Mouse (Mus musculus) spleen, postnatal 36 days (tissue): ENCODE measurements around the gene Lrp1.
A peak's percentile ranks its signal among the peaks of the same experiment; 100 is the strongest.

Source experiments
- DNase-seq, 2 experiments: peaks; one replicate each; pipeline ENCODE4 v3.0.0; 2022; ENCODE audit warnings: low spot score in 2 of 2, mixed read lengths in 1 of 2

Gene Lrp1

DNA sequence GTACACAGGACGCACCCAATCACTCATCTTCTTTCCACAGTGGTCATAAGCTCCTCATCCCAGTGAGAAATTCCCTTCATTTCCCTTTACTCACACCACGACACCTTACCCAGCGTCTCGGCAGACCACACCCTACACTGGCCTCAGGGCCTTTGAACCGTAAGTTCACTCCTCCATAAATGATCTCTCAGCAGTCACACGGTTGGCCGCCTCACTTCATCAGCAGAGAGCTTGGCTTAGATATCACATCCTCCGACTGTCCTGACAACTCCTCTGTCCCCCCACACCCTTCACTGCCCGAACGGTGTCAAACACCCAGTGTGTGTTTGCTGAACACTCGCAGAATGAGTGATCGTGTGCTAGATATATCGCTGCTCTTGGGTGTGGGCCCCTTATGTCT lies 28.1 kb downstream of the Lrp1 start:
- no peak for DNase-seq

DNA sequence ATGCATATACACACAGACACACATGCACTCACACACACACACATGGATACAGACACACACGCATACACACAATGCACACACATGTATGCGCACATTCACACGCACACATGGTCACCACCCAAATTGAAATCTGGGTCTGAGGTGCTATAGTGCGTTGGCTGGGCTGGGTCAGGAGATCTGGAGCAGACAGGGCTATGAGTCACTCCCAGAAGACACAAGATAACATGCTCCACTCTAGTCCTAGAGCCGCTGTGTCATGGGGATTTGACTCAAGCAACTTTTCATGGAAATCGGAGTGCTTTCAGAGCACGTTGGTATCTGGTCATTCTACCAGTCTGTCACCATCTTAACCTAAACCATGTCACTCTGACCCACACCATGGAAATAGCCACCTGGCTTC lies 28.5 kb downstream of the Lrp1 start:
- DNase-seq, result no peak

DNA sequence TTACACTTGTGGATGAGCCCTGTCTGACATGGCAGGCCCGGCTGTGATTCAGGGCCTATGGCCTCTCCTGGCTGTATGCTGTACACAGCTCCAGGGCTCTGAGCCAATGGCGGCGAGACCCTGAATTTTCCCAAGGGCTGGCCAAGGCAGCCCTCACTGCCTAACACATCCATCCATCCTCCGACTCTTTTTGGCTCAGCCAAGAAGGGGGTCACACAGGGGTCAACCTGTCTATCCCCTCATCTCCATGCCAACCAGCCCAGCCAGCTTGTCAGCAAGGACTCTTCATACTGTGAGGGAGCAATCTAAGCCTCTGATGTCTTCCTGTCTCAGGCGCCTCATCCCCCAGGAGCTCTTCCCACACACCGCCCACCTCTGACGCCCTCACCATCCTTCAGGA lies 29.4 kb downstream of the Lrp1 start:
- DNase-seq, result no peak

DNA sequence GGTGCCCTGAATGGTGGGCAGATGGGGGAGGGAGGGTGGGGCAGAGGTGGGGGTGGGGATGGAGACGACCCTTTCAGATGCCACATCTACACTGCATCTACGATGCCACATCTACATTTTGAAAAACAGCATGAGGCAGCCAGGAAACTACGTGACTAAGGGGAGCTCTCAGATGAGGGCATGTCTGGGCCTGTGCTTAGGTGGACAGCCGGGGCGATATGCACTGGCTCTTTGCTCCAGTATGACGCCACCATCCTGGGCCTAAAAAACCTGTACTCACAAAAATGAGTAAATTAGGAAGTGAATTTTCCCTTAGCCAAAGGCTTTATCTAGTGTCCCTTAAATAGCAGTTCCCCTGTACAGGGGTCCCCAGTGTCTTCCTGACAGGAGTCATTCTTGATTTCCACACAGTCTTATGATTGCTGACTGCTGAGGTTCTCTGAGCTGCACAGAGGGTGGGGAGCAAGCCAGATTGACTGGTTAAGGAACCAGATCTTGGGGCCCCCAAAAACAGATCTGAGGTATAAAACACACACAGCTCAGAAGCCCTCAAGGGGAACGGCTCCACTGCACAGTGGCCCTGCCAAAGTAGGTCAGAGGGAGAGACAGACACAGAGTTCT lies 30.0 kb downstream of the Lrp1 start:
- no peak for DNase-seq

DNA sequence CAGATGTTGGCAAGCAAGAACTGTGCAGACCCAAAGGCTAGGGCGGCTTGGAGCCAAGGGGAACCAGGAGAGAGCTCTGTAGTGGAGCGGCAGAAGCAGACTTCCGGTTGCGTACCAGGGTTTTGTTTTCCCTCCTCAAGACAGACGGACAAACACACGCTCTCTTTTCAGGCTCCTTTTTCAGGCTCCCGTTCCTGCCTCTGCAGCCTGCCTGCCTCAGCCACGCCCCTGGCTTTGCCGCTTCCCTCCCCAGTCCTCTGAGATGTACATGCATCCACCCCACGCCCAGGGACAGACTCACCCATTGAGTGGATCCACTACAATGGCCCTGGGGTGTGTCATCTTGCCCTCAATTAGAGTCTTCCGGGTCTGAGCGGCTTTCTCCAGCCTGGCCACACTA lies 30.7 kb downstream of the Lrp1 start:
- no peak for DNase-seq

DNA sequence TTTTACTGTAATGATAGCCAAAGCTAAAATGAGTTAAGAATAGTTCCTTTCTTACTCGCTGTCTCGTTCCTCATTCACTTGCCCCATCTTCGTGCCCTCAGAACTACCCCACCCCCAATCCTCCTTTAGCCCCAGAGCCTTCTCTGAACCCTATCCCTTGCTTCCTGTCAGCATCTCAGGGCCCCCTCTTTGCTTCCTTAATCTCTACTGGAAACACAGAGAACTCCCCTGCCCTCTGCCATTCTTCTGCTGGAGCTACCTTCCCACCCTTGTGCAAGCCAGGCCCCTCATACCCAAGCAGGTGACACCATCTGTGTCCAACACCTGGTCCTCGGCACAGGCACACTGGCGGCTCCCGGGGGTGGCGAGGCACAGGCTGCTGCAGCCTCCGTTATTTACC lies 33.2 kb downstream of the Lrp1 start:
- DNase-seq, result no peak

DNA sequence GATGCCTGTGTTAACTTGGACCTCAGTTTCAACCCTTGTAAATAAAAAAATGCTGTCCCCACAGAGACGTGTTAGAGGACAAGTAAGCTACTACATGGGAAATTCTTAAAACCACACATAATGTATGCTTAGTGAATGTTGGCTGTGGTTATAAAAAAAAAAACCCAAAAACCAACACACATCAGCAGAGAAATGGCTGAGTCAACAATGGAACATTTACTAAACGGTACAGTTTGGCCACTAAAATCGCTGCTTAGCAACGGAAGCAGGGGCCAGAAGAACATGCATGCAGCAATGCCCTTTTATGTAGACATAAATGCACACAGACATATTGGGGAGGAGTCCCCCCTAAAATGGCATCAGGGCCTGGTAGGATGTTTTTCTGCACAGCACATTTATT lies 34.7 kb downstream of the Lrp1 start:
- no peak for DNase-seq

DNA sequence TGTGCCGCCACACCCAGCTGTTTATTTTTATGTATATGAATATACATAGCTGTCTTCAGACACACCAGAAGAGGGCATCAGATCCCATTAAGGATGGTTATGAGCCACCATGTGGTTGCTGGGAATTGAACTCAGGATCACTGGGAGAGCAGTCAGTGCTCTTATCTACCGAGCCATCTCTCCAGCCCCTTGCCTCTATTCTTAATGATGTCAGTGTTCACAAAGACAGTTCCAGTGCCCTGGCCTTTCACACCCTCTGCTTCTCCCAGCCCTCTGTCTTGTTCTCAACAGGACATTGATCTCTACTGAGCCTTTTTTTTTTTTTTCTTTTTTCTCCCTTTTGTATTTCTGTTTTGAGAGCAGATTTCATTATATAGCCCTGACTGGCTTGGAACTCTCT lies 35.4 kb downstream of the Lrp1 start:
- DNase-seq, result no peak

DNA sequence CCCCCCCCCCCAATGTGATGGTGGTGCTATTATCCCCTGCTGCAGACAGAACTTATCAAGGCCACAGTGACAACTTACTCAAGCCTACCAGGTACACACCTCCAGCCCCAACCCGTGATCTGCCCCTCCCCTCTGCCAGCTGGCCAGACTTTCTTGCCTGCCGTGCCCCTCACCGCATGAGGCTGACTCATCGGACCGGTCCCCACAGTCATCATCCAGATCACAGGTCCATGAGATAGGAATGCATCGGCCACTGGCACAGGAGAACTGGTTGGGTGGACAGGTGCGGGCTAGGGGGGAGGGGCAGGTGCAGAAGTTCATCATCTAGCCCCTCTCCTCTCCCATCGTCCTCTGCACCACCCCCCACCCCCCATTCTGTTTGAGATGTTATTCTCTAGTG lies 37.3 kb downstream of the Lrp1 start:
- no peak for DNase-seq

DNA sequence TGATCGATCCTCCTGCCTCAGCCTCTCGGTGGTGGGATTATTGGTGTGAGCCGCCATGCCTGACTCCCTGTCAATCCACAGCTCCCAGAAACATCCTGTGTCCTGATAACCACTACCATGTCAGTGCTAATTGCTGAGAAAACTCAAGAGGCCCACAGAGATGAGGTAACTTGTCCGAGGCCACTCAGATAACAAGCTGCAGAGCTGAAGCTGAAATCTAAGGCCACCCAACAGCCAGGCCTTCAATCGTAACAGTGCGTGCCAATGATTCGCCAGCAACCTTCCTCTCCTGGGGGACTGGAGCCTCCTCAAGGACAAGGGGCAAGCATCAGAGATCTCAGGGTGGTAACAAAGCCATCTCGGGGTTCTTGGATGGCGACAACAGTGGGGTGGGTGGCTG lies 39.7 kb downstream of the Lrp1 start:
- DNase-seq, result no peak

DNA sequence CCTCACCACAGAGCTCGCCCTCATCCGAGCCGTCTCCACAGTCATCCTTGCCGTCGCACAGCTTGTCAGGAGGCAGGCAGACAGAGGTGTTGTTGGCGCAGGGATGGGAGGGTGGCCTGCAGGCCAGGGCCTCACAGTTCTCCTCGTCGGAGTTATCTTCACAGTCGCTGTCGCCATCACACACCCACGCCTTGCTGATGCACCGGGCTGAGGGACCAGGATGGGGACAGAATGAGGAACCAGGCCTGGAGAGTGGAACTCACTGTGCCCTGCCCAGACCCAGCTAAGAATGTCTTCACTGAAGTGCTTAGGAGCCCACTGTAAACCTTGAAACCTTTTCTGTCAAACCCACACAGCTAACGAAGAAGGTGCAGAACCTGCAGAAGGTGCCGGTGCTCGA lies 43.0 kb downstream of the Lrp1 start:
- DNase-seq, result no peak

DNA sequence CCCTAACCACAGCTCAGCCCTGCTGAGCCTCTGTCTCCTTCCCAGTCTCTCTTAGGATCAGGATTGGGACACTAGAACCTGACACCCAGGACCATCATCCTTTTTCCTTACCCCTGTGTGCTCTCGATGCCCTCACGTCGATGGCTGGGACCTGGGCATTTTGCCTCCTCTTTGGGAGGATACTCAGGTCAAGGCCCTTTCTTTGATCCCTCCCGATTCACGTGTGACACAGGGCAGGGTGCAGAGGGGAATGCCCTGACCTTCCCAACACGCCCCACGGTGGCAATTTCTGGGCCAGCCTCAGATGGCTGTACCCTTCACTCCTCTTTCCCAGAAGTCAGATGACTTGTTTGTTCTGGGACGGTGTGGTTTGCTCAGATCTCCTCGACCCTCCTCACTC lies 43.8 kb downstream of the Lrp1 start:
- no peak for DNase-seq

DNA sequence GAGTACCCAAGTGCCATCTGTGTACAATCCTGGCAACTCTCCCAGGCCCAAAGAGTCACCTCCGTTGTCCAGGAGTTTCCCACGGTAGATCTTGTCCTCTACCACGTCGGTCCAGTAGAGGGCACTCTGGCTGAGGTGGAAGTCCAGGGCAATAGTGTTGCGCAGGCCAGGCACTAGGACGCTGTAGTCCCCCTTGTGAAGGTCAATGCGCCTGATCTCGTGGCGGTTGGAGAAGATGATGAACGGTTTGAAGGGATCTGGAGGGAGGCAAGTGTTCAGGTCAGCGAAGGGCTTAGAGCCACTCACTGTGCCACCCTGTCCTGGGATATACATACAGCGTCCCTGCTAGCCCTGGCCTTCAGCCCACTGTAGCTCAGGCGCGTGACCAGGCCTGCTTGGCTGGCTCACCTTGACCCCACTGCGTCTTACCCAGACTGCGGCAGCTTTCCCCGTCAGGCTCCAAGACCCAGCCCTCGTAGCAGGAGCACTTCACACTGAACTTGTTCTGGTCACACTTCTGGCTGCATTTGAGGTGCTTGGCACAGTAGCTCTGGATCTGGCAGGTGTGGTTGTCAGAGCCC lies 44.5 kb downstream of the Lrp1 start:
- DNase-seq, result peak; percentile 34 to 51

DNA sequence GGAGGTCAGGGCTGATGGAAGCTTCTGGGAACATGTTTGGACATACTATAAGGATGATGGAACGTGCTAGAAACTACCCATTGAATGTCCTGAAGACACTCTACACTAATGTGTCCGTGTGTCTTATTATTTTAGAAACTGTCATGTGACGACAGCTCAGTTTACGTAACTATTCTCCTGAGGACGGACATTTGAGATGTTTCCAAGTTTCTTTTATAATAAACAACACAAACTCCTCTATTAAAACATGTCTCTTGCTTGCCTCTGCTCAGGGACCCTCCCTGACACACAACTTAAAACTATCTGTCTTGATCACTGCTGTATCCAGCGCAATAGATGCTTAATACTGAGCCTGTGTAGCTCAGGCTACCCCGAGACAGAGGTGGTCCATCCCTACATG lies 45.2 kb downstream of the Lrp1 start:
- DNase-seq, result no peak

DNA sequence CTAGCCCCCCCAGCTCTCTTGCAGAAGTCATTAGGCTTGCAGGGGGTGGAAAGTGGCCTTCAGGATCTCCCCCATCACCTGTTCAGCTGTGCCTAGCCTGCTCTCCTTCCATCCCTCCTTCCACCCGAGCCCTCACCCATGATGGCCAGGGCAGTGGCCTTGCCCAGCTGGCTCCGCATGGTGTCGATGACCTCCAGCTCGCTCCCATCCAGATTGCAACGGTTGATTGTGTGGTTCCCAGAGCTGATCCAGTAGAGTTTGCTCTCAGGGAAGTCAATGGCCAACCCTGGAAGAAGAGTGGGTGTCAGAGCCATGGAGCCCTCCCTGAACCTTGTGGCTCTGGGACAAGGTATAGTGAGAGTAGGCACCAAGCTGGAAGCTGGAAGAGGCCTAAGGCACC lies 48.7 kb downstream of the Lrp1 start:
- no peak for DNase-seq

DNA sequence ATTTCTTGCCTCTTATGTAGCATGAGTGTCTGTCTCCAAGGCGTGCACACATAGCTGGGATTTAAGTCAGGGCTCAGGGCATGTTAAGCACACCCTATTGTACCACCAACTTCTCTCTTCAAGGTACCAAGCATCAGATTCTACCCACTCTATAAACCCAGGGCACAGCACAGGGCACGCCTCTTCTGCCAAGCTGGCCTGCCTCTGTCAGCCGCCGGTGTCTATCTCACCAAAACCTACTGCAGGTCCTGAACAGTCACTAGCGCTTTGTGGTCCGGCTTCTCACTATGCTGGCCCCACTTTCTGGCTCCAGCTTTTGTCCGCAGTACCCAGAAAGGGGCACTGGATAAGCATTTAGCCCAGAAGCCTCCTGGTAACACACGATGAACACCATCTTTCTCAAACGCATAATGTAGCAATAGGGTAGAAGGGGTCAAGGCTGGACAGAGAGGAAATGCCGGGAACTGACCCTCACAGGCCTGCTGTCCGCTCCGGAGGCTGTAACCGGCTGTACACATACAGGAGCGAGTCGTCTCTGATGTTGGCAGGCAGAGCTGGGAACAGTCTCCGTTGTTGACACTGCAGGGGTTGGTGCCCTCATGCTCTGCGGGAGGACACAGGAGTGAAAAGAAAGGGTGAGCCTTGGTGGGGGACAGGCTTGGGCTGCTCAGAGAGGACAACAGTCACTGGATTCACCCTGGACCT lies 49.9 kb downstream of the Lrp1 start:
- DNase-seq, result peak in 1 of 2 experiments; percentile 48

DNA sequence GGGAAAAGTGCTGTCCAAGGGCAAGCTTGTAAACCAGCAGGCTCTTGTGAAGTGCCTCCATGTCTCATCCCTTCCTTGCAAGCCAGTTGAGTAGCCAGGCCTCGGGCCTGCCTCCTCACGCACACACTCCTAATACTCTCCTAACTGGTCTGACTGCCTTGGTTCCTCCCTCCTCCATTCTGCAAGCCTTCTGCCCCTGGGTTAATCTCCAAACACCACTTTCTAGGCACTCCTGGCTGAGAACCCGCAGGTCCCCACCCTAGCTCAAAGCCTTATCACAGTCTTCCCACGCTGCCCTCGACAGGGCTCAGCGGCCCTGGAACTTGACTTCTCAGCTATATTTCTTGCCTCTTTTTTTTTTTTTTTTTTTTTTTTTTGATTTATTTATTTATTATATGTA lies 50.6 kb downstream of the Lrp1 start:
- DNase-seq, result peak; percentile 40 to 69

DNA sequence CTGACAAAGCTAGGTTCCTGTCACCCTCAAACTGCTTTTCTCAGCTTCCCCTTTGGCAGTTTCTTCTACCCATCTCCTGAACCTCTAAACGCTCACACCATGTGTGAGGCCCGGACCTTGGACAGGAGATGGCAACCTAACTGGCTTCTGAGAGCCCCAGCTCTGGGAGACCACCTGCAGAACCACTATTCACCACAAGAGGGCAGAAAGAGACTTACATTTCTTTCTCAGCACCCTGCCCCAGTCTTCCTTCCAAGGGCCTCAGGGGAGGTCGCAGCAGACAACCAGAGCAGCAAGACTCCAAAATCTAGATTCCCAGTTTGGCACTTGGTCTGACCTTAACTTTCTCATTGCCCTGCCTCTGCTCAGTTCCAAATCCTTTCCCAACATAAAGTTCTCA lies 51.5 kb downstream of the Lrp1 start:
- peak; percentile 55 to 74 for DNase-seq

DNA sequence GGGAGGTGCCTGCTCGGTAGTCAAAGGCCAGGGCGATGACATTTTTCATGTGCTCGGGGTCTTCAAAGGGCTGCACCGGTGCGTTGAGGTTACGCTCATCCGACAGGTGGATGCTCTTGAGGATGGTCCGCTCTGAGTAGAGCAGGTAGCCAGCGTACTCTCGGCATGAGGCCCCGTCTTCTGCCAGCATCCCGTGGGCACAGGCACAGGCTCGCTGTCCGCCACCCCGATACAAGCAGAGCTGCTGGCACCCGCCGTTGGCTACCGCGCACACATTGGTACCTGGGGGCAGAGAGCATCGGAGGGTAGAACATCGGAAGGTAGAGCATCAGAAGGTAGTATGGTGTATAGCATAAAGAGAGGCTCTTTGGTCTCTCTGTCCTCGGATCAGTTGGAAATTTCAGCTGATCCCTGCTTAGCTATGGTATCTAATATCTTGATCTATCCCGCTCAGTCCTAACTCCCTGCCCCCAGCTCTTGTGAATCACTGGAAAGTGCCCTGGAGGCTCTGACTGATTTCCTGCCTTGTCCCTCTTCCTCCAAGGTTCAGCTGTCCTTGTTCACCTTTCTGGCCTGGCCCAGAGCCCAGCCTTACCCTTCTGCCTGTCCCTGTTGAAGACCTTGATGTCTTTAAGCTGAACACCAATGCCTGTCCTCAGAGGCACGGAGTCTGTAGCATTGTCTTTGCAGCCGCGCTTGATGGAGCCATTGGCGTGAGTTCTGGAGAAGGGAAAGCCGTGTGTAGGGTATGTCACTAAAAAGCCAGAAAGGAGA lies 54.2 kb downstream of the Lrp1 start:
- no peak for DNase-seq

DNA sequence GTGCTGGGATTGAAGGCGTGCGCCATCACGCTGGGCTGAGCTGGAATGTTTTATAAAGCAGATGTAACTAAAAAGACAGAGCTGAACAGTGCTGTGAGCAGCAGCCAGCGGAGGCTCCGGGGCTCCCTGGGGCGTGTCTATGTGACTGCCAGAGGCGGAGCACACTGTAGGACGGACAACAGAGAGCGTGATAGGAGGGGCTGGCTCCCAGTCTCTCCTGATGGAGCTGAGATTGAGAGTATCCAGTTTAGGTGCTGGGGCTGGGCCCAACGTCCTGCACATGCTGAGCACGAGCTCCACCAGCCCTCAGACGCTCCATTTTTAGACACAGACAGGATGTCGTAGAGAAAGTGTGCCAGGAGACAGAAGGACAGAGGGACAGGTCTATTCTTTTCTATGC lies 56.6 kb downstream of the Lrp1 start:
- DNase-seq, result no peak

DNA sequence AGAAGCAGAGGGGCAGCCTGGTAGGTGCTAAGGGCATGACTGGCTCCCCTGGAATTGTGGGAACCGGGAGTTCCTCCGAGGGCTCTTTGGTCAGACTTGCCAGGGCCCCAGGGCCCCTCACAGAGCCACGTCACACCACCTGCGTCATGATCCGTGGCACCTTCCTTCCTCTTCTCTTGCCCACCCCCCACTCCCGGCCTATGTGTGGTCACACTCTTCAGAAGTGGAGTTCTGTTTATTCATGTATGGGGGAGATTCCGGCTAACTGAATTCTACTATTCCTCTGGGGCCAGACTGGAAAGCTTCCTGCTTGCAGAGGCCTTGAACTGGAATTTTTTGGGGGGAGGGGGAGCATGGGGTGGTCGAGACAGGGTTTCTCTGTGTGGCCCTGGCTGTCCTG lies 57.1 kb downstream of the Lrp1 start:
- no peak for DNase-seq

DNA sequence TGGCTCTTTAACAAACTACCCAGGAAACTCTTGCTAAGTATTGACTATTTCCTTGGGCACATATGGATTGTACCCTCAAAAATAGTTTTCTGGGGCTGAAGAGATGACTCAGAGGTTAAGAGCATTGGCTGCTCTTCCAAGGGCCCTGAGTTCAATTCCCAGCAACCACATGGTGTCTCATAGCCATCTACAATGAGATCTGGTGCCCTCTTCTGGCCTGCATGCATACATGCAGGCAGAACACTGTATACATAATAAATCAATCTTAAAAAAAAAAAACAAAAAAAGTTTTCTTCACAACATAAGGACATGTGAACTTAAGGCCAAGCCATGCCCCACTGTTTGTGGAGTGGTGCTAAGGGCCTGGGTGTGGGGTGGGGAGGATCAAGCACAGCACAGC lies 59.8 kb downstream of the Lrp1 start:
- DNase-seq, result no peak

DNA sequence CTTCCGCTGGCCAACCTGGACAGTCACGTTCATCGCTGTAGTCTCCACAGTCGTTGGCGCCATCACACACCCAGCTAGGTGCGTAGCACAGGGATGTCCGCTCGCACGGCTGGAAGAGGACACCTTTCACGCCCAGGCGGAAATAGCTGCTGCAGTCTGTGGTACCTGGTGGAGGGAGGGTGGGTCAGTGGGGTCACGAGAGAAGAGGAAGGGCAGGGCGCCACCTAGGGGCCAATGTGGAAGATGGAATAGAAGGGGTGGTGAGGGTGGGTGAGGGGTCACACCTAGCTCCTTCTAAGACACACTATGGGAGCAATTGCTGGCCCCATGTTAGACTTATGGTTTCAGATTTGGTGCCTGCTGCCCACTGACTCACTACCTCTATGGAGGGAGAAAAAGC lies 63.6 kb downstream of the Lrp1 start:
- no peak for DNase-seq
